Mouse (Mus musculus) cortical plate, adult 2 months (tissue): Measurements from ENCODE around the gene Dync1li2.

Source experiments
- CTCF ChIP-seq: fragments of 200-500 bp; IDR thresholded peaks from 2 replicates; pipeline ENCODE4 v1.5.1; 2011; ENCODE audit warnings: mild to moderate bottlenecking, control low read depth, low read length; ENCODE audit not compliant: insufficient read depth; ENCODE audit errors: extremely low read depth
- POLR2A ChIP-seq: fragments of 200-500 bp; IDR thresholded peaks from 2 replicates; pipeline ENCODE4 v1.6.1; 2011; ENCODE audit warnings: mild to moderate bottlenecking, low read length, control low read depth; ENCODE audit not compliant: insufficient read depth; ENCODE audit errors: extremely low read depth

DNA sequence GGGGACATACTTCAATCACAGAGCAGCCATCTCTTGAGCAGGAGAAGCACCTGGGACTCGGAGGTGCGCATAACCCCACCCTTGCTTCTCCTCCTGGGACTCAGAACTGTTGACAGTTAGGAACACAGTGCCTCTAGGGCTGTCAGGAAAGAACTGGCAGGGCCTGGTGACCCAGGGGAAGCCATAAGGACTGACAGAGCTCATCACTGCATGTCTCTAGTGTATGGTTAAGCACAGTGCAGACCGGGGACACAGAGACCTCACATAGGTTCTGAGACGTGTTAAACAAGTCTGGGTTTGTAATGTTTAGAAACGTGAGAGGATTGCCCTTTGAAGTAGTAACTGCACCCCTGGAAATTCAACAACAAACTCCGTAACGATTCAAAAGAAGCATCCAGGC lies 55.3 kb downstream of the Dync1li2 start:
- TF ChIP-seq POLR2A (no peak), CTCF (no peak)
